Mouse (Mus musculus): Measurements from ENCODE around the gene Elf3.

DNA sequence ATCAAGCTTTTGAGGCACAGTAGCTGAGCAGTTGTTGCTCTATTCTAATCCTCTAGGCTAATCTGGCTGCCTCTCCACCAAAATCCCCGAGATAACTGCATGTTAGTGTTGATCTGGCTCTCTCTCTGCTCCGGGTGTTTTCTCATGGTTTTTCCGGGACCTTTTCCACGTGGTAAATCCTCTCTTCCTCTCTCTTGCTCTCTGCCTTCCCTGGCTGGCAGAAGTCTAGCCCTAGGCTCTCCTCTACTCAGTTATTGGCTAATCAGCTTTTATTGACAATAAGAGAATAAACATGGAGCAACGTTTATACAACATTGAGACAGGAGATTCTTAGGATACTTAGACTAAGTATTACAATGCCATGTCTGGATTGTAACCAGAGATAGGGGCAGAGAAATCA, 47.9 kb downstream of the Elf3 start:
- TF ChIP-seq POLR2A (IDR thresholded peaks at IDR 0.05; ENCODE audit: insufficient read depth, low read length): no peak
- no peak for TF ChIP-seq CTCF (IDR thresholded peaks at IDR 0.05; ENCODE audit: low read depth, low read length)
- no peak for TF ChIP-seq EP300 (IDR thresholded peaks at IDR 0.05; ENCODE audit: insufficient read depth, low read depth, low read length)

Measured in ES-Bruce4 (cell line).